Comparison of ENCODE assay signal across 23 mouse cellular contexts in the genomic region with DNA sequence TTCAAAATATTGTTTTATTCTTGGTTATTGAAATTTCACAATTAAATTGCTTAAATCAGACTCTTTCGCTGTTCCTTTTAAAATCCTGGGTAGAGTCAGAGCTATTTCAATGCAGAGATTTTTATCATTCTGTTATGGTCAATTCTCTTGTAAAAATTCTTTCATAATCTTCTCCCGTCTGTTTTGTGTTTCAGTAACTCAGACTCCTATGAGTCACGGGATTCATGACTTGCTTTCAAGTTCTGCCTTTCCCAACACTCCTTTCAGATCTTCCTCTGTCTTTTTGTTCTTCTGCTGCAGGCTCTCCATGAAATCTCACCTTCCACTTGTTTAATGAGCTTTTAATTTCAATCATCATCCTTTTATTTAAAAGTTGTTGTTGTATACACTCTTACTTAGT.
DNase-seq lines count a peak whose midpoint lies in the region; ATAC-seq and TF ChIP-seq lines count a peak whose summit lies in the region.
"Had no signal": no experiment of that assay in that cellular context is flagged by ENCODE, and none has a peak within 500 bp of the region (broad histone marks: within the 10 kb centered on the region; RNA-seq: fewer than 3 reads in every experiment).

No protein-coding gene starts in this region.

- no peak overlapping the region for H3K4me2 ChIP-seq in intestine, embryonic 14.5 days (ENCODE audit: low read length)
- H3K4me2 ChIP-seq in intestine, postnatal 0 days (replicated peaks; ENCODE audit: low read depth): no peak overlapping the region
- no peak overlapping the region for H3K4me2 ChIP-seq in kidney, embryonic 15.5 days
- H3K4me2 ChIP-seq: embryonic facial prominence, embryonic 13.5 days; embryonic facial prominence, embryonic 15.5 days; forebrain, embryonic 13.5 days; forebrain, embryonic 15.5 days had no signal

- H3K9ac ChIP-seq in intestine, embryonic 14.5 days (ENCODE audit: low read length): no peak overlapping the region
- no peak overlapping the region for H3K9ac ChIP-seq in intestine, postnatal 0 days (ENCODE audit: low read depth, low read length)
- no peak overlapping the region for H3K9ac ChIP-seq in kidney, embryonic 15.5 days
- H3K9ac ChIP-seq: embryonic facial prominence, embryonic 13.5 days; embryonic facial prominence, embryonic 15.5 days; forebrain, embryonic 13.5 days; forebrain, embryonic 15.5 days; forebrain, postnatal 0 days had no signal

- no peak for TF ChIP-seq POLR2A in kidney, adult 2 months (IDR thresholded peaks at IDR 0.05; ENCODE audit: low read depth, low read length)
- no peak for TF ChIP-seq POLR2A in embryonic fibroblast, embryonic 13.5 days (IDR thresholded peaks at IDR 0.05; ENCODE audit: low read depth, low read length)

- no peak for DNase-seq in intestine, embryonic 14.5 days (ENCODE audit: low spot score)
- no peak for DNase-seq in kidney, adult 2 months
- DNase-seq in 3T3-L1 (ENCODE audit: low read depth, low spot score): peak; percentile 57
- no peak for DNase-seq in right cerebral cortex, adult 2 months (ENCODE audit: low spot score in 2 of 2)
- DNase-seq: adrenal gland, adult 8-10 months; adrenal gland, postnatal 14 days; adrenal gland, postnatal 36 days; cerebellum, adult 11-12 months; cerebellum, adult 2 months; cerebellum, adult 9-10 months; cerebellum, postnatal 10 days; cerebellum, postnatal 36 days; embryo, embryonic 11 days; forebrain, postnatal 0 days had no signal

- H3K4me1 ChIP-seq in intestine, embryonic 14.5 days (replicated peaks; ENCODE audit: control insufficient read depth, insufficient read depth, low read length): peaks cover 30% of the 10 kb centered on the region
- no peaks in the 10 kb centered on the region; the same call in 1 of the 2 replicates for H3K4me1 ChIP-seq in intestine, postnatal 0 days (replicated peaks; ENCODE audit: control insufficient read depth, insufficient read depth, low read length)
- H3K4me1 ChIP-seq in kidney, embryonic 15.5 days: peaks cover 45% of the 10 kb centered on the region
- no peaks in the 10 kb centered on the region for H3K4me1 ChIP-seq in kidney, adult 2 months (ENCODE audit: control insufficient read depth, insufficient read depth, low read length)
- peaks cover 4% of the 10 kb centered on the region; the same call in 1 of the 2 replicates for H3K4me1 ChIP-seq in embryonic fibroblast, embryonic 13.5 days (ENCODE audit: control insufficient read depth, insufficient read depth, low read length)

- TF ChIP-seq CTCF in intestine, postnatal 0 days (IDR thresholded peaks at IDR 0.05; ENCODE audit: low read depth): no peak
- no peak for TF ChIP-seq CTCF in kidney, adult 2 months (conservative IDR thresholded peaks at IDR 0.05; ENCODE audit: insufficient read depth, insufficient read length, low read depth, low read length)
- TF ChIP-seq CTCF in embryonic fibroblast, embryonic 13.5 days (IDR thresholded peaks at IDR 0.05; ENCODE audit: borderline replicate concordance, insufficient read depth, low read length): no peak

- H3K36me3 ChIP-seq in intestine, embryonic 14.5 days (ENCODE audit: control insufficient read depth, insufficient read depth, low read length): 0 out of 2 replicates have a peak, but pooled peaks cover 3% of the 10 kb centered on the region
- no peaks in the 10 kb centered on the region for H3K36me3 ChIP-seq in intestine, postnatal 0 days (ENCODE audit: control insufficient read depth, insufficient read depth)
- no peaks in the 10 kb centered on the region for H3K36me3 ChIP-seq in kidney, embryonic 15.5 days
- no peaks in the 10 kb centered on the region for H3K36me3 ChIP-seq in kidney, adult 2 months (ENCODE audit: control insufficient read depth, insufficient read depth, low read length)
- H3K36me3 ChIP-seq: forebrain, embryonic 15.5 days had no signal

- no peak for ATAC-seq in intestine, embryonic 14.5 days (replicated peaks; ENCODE audit: low FRiP score, low TSS enrichment, low read depth)
- no peak for ATAC-seq in intestine, postnatal 0 days
- no peak for ATAC-seq in kidney, embryonic 15.5 days (replicated peaks; ENCODE audit: low FRiP score)
- ATAC-seq: activated CD4-positive, CD25-positive, alpha-beta regulatory T cell, adult 4 months; forebrain, embryonic 13.5 days; forebrain, embryonic 15.5 days; forebrain, postnatal 0 days; Patski had no signal

- WGBS in intestine, embryonic 14.5 days: 55% methylated on average over 3 of the region's 3 CpGs
- WGBS in intestine, postnatal 0 days: 58% methylated on average over 3 of the region's 3 CpGs
- 70% methylated on average over 3 of the region's 3 CpGs for WGBS in kidney, embryonic 15.5 days
- WGBS in kidney, adult 2 months: 85% methylated on average over 3 of the region's 3 CpGs

- no peak overlapping the region for H3K4me3 ChIP-seq in intestine, embryonic 14.5 days (ENCODE audit: low read depth, low read length)
- no peak overlapping the region for H3K4me3 ChIP-seq in intestine, postnatal 0 days (ENCODE audit: low read depth, low read length)
- H3K4me3 ChIP-seq in kidney, embryonic 15.5 days (replicated peaks): no peak overlapping the region
- H3K4me3 ChIP-seq in kidney, adult 2 months (ENCODE audit: insufficient read depth, low read depth, low read length): no peak overlapping the region
- H3K4me3 ChIP-seq in embryonic fibroblast, embryonic 13.5 days (ENCODE audit: insufficient read depth, low read length): no peak overlapping the region
- H3K4me3 ChIP-seq: embryonic facial prominence, embryonic 13.5 days; embryonic facial prominence, embryonic 15.5 days; forebrain, embryonic 13.5 days; forebrain, embryonic 15.5 days had no signal

- H3K9me3 ChIP-seq in intestine, embryonic 14.5 days (ENCODE audit: control insufficient read depth, low read length): no peaks in the 10 kb centered on the region
- H3K9me3 ChIP-seq in intestine, postnatal 0 days (ENCODE audit: control insufficient read depth): no peaks in the 10 kb centered on the region
- H3K9me3 ChIP-seq in kidney, embryonic 15.5 days (replicated peaks): no peaks in the 10 kb centered on the region
- H3K9me3 ChIP-seq: embryonic facial prominence, embryonic 13.5 days; embryonic facial prominence, embryonic 15.5 days; forebrain, embryonic 15.5 days had no signal

- H3K27ac ChIP-seq in intestine, embryonic 14.5 days (ENCODE audit: low read depth): 0 out of 2 replicates have a peak overlapping the region, but pooled peaks have one; percentile 18
- no peak overlapping the region for H3K27ac ChIP-seq in intestine, postnatal 0 days (ENCODE audit: low read depth, low read length)
- 0 out of 2 replicates have a peak overlapping the region, but pooled peaks have one; percentile 62 for H3K27ac ChIP-seq in kidney, embryonic 15.5 days
- no peak overlapping the region for H3K27ac ChIP-seq in kidney, adult 2 months (ENCODE audit: insufficient read depth, low read depth, low read length)
- H3K27ac ChIP-seq in embryonic fibroblast, embryonic 13.5 days (ENCODE audit: insufficient read depth, low read length): peak overlapping the region; percentile 55; the same call in 1 of the 2 replicates
- H3K27ac ChIP-seq: embryonic facial prominence, embryonic 13.5 days; embryonic facial prominence, embryonic 15.5 days; forebrain, embryonic 13.5 days; forebrain, embryonic 15.5 days had no signal

- H3K27me3 ChIP-seq in intestine, embryonic 14.5 days (replicated peaks; ENCODE audit: control insufficient read depth, insufficient read depth, low read length): no peaks in the 10 kb centered on the region
- no peaks in the 10 kb centered on the region for H3K27me3 ChIP-seq in intestine, postnatal 0 days (replicated peaks; ENCODE audit: control insufficient read depth, insufficient read depth, low read length)
- no peaks in the 10 kb centered on the region for H3K27me3 ChIP-seq in kidney, embryonic 15.5 days
- H3K27me3 ChIP-seq in kidney, adult 2 months (replicated peaks; ENCODE audit: control insufficient read depth, insufficient read depth, low read length): no peaks in the 10 kb centered on the region
- H3K27me3 ChIP-seq: embryonic facial prominence, embryonic 13.5 days; embryonic facial prominence, embryonic 15.5 days; forebrain, embryonic 13.5 days; forebrain, embryonic 15.5 days; Patski had no signal

Comparison
In these comparisons a context has a peak if more than half of its experiments do, and no peak if none do; other contexts are left out.
1. H3K27ac ChIP-seq: peak in intestine, embryonic 14.5 days (single experiment), kidney, embryonic 15.5 days (single experiment) and embryonic fibroblast, embryonic 13.5 days (single experiment); none in intestine, postnatal 0 days (single experiment) and kidney, adult 2 months (single experiment).